Mouse (Mus musculus): ENCODE results near the gene Recql5.

DNA sequence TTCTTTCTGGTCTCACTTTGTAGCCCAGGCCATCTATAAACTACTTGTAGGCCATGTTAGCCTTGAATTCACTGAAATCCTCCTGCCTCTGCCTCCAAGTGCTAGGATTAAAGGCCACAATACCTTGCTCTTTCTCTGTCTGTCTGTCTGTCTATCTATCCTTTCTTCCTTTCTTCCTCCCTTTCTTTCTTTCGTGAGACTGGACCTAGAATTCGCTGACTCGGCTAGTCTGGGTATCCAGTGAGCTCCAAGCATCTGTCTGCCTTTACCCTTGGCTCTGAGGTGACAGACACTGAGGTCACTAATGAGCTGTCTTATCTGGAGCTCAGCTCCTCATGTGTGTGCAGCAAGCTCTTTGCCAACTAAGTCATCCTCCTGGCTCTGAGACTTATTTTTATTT, 57.3 kb downstream of the Recql5 start:
- TF ChIP-seq CTCF (IDR thresholded peaks at IDR 0.05; ENCODE audit: extremely low read depth, insufficient read depth, insufficient read length, insufficient replicate concordance) (no peak), POLR2A (IDR thresholded peaks at IDR 0.05; ENCODE audit: low read depth, low read length) (no peak)
